Comparison of ENCODE assay signal across 18 mouse cellular contexts in the genomic region with DNA sequence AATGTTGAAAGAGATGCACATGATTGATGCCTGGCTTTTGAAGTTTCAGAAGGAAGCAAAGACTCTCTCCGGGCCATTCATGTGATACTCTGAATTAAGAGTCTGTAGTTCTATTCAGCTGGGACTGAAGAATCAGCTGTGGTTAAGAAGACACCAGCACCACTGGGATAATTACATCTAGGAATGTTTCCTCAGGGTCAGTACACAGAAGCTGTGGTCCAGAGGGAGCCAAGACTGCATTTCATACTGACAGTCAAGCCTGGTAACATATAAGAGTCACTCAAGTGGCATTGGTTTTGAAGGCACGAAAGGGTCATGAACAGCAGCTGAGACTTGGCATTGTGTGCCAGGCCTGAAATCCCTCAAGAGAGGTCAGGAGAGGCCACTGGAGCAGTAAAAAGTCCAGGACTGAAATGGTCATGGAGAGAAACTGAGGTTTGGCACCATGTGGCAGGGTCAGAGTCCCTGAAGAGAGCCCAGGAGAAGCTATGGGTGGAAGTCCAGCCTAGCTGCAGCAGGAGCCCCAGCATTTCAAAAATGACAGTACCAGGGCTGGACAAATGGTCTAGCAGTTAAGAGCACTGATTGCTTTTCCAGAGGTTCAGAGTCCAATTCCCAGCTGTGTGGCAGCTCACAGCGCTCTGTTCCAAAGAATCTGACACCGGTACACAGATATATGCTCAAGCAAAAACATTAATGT. TPM values are rescaled to one million over a fixed set of nuclear protein-coding genes. Genes with fewer than 3 reads are reported as not detected.
DNase-seq lines count a peak whose midpoint lies in the region; ATAC-seq and TF ChIP-seq lines count a peak whose summit lies in the region.
"Had no signal": no experiment of that assay in that cellular context is flagged by ENCODE, and none has a peak within 500 bp of the region (broad histone marks: within the 10 kb centered on the region; RNA-seq: fewer than 3 reads in every experiment).

No protein-coding gene starts in this region.

- no peaks in the 10 kb centered on the region for H3K4me1 ChIP-seq in lung, embryonic 14.5 days (ENCODE audit: insufficient read depth)
- no peaks in the 10 kb centered on the region; the same call in 1 of the 2 replicates for H3K4me1 ChIP-seq in small intestine, adult 2 months (ENCODE audit: control insufficient read depth, insufficient read depth, insufficient read length, low read length)
- H3K4me1 ChIP-seq: embryonic facial prominence, embryonic 13.5 days; heart, embryonic 10.5 days had no signal

- peak; percentile 52; the same call in 1 of the 2 replicates for ATAC-seq in lung, embryonic 14.5 days (ENCODE audit: insufficient read depth)
- ATAC-seq: forebrain, postnatal 0 days had no signal

- no peaks in the 10 kb centered on the region for H3K9me3 ChIP-seq in lung, embryonic 14.5 days (ENCODE audit: low read depth, low read length)
- H3K9me3 ChIP-seq: embryonic facial prominence, embryonic 13.5 days; heart, embryonic 10.5 days had no signal

- peak; percentile 18 for DNase-seq in adrenal gland, postnatal 14 days
- DNase-seq in adrenal gland, adult 8-10 months, result no peak
- peak; percentile 26 for DNase-seq in kidney, adult 9 months
- no peak for DNase-seq in kidney, postnatal 25 days
- DNase-seq in lung, embryonic 14.5 days, result no peak
- DNase-seq in lung, postnatal 10 days, result no peak
- no peak for DNase-seq in testis, postnatal 10 days (ENCODE audit: low spot score)
- DNase-seq: adrenal gland, postnatal 36 days; cerebellum, adult 8-10 months; forebrain, postnatal 0 days; heart, postnatal 14 days; midbrain, embryonic 14.5 days; right cerebral cortex, postnatal 4 days; thymus, adult 18-20 months had no signal

- H3K27ac ChIP-seq in lung, embryonic 14.5 days (ENCODE audit: low read depth), result no peak overlapping the region
- 0 out of 2 replicates have a peak overlapping the region, but pooled peaks have one; percentile 14 for H3K27ac ChIP-seq in small intestine, adult 2 months (ENCODE audit: insufficient read depth, low read depth, low read length)
- H3K27ac ChIP-seq: embryonic facial prominence, embryonic 13.5 days; heart, embryonic 10.5 days; hindbrain, embryonic 14.5 days had no signal

- no peak overlapping the region for H3K4me3 ChIP-seq in lung, embryonic 14.5 days (ENCODE audit: low read depth, low read length)
- no peak overlapping the region for H3K4me3 ChIP-seq in small intestine, adult 2 months (ENCODE audit: low read depth, low read length)
- H3K4me3 ChIP-seq: embryonic facial prominence, embryonic 13.5 days; heart, embryonic 10.5 days had no signal

- H3K9ac ChIP-seq in lung, embryonic 14.5 days, result no peak overlapping the region
- H3K9ac ChIP-seq: embryonic facial prominence, embryonic 13.5 days; forebrain, postnatal 0 days; hindbrain, embryonic 14.5 days had no signal

- no peak for TF ChIP-seq CTCF in lung, embryonic 14.5 days (IDR thresholded peaks at IDR 0.05; ENCODE audit: low read depth)
- TF ChIP-seq CTCF in small intestine, adult 2 months (IDR thresholded peaks at IDR 0.05; ENCODE audit: extremely low read depth, insufficient read length, insufficient replicate concordance, low read depth, low read length), result no peak

- TF ChIP-seq POLR2A in small intestine, adult 2 months (IDR thresholded peaks at IDR 0.05; ENCODE audit: low read depth, low read length), result no peak

- no peaks in the 10 kb centered on the region for H3K27me3 ChIP-seq in lung, embryonic 14.5 days (ENCODE audit: insufficient read depth, low read length)
- no peaks in the 10 kb centered on the region for H3K27me3 ChIP-seq in small intestine, adult 2 months (ENCODE audit: control insufficient read depth, insufficient read depth, low read length)
- H3K27me3 ChIP-seq: embryonic facial prominence, embryonic 13.5 days had no signal

- H3K36me3 ChIP-seq in lung, embryonic 14.5 days (ENCODE audit: insufficient read depth), result no peaks in the 10 kb centered on the region
- H3K36me3 ChIP-seq in small intestine, adult 2 months (ENCODE audit: control insufficient read depth, insufficient read depth, low read length), result no peaks in the 10 kb centered on the region
- H3K36me3 ChIP-seq: heart, embryonic 10.5 days had no signal

- no peak overlapping the region for H3K4me2 ChIP-seq in lung, embryonic 14.5 days
- H3K4me2 ChIP-seq: embryonic facial prominence, embryonic 13.5 days; hindbrain, embryonic 14.5 days had no signal

- 75% methylated on average over 4 of the region's 4 CpGs for WGBS in lung, embryonic 14.5 days
- 46% methylated on average over 4 of the region's 4 CpGs for WGBS in small intestine, adult 2 months

RNA-seq across cellular contexts. Expression of a gene that starts 9.3 kb away (rescaled TPM):
- 5.8 TPM in 2 replicates for total RNA-seq in adrenal gland, postnatal 14 days (2021)
- 10 to 100 TPM; 11.3 to 14.1 (median 12.3) TPM for total RNA-seq in adrenal gland, adult 8-10 months (2022)
- polyA plus RNA-seq in lung, embryonic 14.5 days (2014; fragmentation: Nextera tagmentation; extraction: Ambion mirVana), result 5.1 and 6.7 TPM in 2 replicates
- 1.1 and 1.3 TPM in 2 replicates for polyA plus RNA-seq in small intestine, adult 2 months (2012; rRNA removed)

RNA-seq across cellular contexts. Expression of a gene that starts 39.5 kb away (rescaled TPM):
- total RNA-seq in adrenal gland, postnatal 14 days (2021), result 55.7 and 60.6 TPM in 2 replicates
- total RNA-seq in adrenal gland, adult 8-10 months (2022), result 10 to 100 TPM; 67.5 to 85.6 (median 76.3) TPM
- 27.0 and 29.5 TPM in 2 replicates for polyA plus RNA-seq in lung, embryonic 14.5 days (2014; fragmentation: Nextera tagmentation; extraction: Ambion mirVana)
- polyA plus RNA-seq in small intestine, adult 2 months (2012; rRNA removed), result 6.7 and 14.3 TPM in 2 replicates

RNA-seq across cellular contexts. Expression of a gene that starts 48.2 kb away (rescaled TPM):
- 43.6 and 44.6 TPM in 2 replicates for total RNA-seq in adrenal gland, postnatal 14 days (2021)
- total RNA-seq in adrenal gland, adult 8-10 months (2022), result 10 to 100 TPM; 49.1 to 66.3 (median 54.7) TPM
- 55.8 and 57.8 TPM in 2 replicates for polyA plus RNA-seq in lung, embryonic 14.5 days (2014; fragmentation: Nextera tagmentation; extraction: Ambion mirVana)
- 28.3 and 44.3 TPM in 2 replicates for polyA plus RNA-seq in small intestine, adult 2 months (2012; rRNA removed)

Comparison
In these comparisons a context has a peak if more than half of its experiments do, and no peak if none do; other contexts are left out.
1. DNase-seq: peak in adrenal gland, postnatal 14 days (single experiment) and kidney, adult 9 months (single experiment); none in adrenal gland, adult 8-10 months (single experiment), kidney, postnatal 25 days (0 of 2), lung, embryonic 14.5 days (single experiment), lung, postnatal 10 days (single experiment) and testis, postnatal 10 days (single experiment).